ENCODE assay signal across 17 mouse cellular contexts in genomic region chr5:133505661-133506060, GRCm38 (mm10).
"Had no signal": no experiment of that assay in that cellular context is flagged by ENCODE, and none has a peak within 500 bp of the region (broad histone marks: within the 10 kb centered on the region; RNA-seq: fewer than 3 reads in every experiment).

No protein-coding gene starts in this region.

- H3K27me3 ChIP-seq: limb, embryonic 12.5 days; liver, embryonic 13.5 days; lung, embryonic 15.5 days; megakaryocyte, embryonic 14.5 days; midbrain, embryonic 12.5 days; neural tube, embryonic 15.5 days; stomach, embryonic 15.5 days had no signal

- H3K9me3 ChIP-seq: limb, embryonic 12.5 days; liver, embryonic 13.5 days; lung, embryonic 15.5 days; midbrain, embryonic 12.5 days; neural tube, embryonic 15.5 days; stomach, embryonic 15.5 days had no signal

- DNase-seq: kidney, adult 18-20 months; kidney, postnatal 10 days; liver; liver, embryonic 13.5 days; liver, postnatal 0 days; lung, postnatal 14 days; right cerebral cortex, postnatal 14 days; thymus, postnatal 36 days had no signal

- H3K27ac ChIP-seq: left cerebral cortex, adult 2 months; limb, embryonic 12.5 days; liver, embryonic 13.5 days; lung, embryonic 15.5 days; macrophage; midbrain, embryonic 12.5 days; neural tube, embryonic 15.5 days; stomach, embryonic 15.5 days had no signal

- H3K36me3 ChIP-seq: limb, embryonic 12.5 days; liver, embryonic 13.5 days; lung, embryonic 15.5 days; midbrain, embryonic 12.5 days; neural tube, embryonic 15.5 days; stomach, embryonic 15.5 days had no signal

- ATAC-seq: liver, postnatal 0 days had no signal

- H3K4me3 ChIP-seq: left cerebral cortex, adult 2 months; limb, embryonic 12.5 days; liver, embryonic 13.5 days; lung, embryonic 15.5 days; megakaryocyte, embryonic 14.5 days; midbrain, embryonic 12.5 days; myocyte; neural tube, embryonic 15.5 days; stomach, embryonic 15.5 days had no signal

- H3K4me1 ChIP-seq: liver, embryonic 13.5 days; lung, embryonic 15.5 days; megakaryocyte, embryonic 14.5 days; neural tube, embryonic 15.5 days; stomach, embryonic 15.5 days had no signal

- H3K4me2 ChIP-seq: limb, embryonic 12.5 days; liver, embryonic 13.5 days; lung, embryonic 15.5 days; midbrain, embryonic 12.5 days; neural tube, embryonic 15.5 days; stomach, embryonic 15.5 days had no signal

- H3K9ac ChIP-seq: limb, embryonic 12.5 days; liver, embryonic 13.5 days; liver, postnatal 0 days; lung, embryonic 15.5 days; midbrain, embryonic 12.5 days; neural tube, embryonic 15.5 days; stomach, embryonic 15.5 days had no signal
